Mouse (Mus musculus): ENCODE measurements around the gene Ugt1a1.

Gene Ugt1a1

DNA sequence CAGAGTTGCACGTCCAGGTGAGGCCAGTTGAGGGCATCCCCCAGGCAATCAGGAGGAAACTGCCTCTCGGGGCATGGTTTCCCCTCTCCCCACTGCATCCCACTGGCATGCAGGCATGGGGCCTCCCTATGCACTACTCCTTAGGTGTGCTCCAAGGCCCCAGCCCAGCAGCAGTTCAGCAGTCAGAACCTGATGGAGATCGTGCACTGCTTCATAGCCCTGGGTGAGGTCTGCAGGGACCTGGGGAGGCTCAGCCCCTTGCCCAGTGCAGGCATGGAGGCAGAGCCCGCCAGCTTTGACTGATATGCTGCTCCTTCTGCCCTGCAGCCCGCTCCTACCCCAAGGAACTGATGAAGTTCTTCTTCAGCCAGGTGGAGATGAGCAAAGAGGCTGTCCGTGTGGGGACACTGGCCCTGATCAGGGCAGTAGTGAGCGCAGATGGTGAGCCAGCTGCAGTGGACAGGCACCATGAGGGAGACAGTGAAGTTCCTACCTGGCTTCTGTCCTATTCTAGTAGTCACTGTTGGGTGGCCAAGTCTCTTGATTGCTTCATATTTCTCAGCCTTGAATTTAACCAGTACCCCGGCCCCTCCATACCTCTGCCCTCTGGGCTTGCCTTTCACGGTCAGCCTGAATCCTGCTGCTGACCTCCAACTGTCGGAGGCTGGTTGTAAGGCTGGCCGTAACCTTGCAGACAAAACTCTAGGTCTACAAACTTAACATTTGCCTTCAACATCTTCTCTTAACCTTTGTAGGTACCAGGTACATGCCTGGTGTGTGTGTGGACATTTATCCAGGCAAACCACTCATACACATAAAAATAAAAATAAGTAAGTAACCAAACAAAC, 23.5 kb downstream of the Ugt1a1 start:
- no peak for DNase-seq

DNA sequence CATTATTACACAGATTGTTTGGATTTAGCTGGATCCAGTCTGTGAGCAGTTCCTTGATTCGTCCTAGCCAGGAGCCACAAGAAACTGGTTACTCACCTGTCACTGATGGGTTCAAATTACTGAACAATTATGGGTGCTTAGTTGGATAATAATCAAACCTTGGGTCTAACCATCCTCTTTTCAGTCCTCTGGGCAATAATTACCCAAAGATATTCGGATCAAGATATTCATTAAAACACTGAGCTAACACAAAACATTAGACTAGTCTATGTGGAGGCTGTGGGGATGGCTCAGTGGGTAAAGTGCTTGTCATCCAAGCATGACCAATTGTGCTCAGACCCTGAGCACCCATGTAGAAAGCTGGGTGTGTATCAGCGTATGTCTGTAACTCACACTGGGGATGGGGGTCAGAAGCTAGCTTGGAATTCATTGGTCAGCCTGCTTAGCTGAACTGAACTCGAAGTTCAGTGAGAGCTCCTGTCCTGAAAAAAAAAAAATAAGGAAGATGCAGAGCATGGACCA, 24.2 kb downstream of the Ugt1a1 start:
- no peak for DNase-seq

DNA sequence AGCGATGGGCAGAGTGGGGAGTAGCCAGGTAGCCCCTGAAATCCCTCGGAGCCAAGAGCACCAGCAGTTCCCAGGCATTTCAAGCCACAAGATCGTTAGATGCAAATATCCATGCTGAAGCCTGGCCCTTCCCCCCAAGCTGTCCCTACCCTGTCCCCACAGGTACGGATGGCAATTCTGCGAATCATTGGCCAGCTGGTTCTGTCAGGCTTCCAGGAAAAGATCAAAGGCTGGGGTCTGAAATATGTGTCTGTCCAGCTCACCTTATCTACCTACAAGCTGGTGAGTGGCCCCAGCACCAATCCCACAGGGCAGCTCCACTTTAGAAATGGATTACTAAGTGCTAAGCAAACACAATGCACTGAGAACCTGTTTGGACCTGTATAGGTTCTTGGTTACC, 25.6 kb downstream of the Ugt1a1 start:
- DNase-seq: peak; percentile 48

DNA sequence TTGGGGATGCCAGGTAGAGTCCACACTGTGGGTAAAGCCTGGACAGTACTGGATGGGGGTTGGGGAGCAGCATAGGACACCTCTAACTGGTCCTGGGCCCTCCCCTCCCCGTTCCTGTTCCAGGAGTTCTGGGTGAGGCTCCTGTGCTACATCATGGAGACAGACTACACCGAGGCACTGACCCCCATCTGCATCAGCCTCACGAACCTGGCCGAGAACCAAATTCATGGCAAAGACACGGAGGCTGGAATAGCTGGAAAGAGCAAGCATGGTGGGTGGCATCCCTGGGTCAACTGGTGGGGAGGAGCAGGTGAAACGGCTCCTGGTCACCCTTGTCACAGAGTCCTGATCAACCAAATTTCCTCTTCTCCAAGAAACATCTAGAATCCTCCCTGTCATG, 27.0 kb downstream of the Ugt1a1 start:
- no peak for DNase-seq

DNA sequence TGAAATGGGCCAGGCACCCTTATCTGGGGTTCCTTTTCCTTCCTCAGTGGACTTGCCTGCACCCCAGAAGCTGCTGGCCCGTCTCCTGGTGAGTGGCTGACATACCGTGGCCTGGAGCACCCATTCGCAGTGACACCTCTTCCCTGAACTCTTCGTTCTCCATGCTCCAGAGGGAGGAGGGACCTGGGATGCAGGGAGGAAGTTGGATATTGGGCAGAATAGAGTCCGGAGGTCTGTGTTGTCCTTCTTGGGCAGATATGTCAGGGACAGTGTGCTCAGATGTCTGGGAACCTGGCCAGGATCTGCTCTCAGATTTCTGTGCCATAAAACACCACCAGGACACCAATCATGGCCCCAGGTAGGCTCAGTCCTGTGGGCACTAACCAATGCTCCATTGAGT, 28.3 kb downstream of the Ugt1a1 start:
- DNase-seq: no peak

DNA sequence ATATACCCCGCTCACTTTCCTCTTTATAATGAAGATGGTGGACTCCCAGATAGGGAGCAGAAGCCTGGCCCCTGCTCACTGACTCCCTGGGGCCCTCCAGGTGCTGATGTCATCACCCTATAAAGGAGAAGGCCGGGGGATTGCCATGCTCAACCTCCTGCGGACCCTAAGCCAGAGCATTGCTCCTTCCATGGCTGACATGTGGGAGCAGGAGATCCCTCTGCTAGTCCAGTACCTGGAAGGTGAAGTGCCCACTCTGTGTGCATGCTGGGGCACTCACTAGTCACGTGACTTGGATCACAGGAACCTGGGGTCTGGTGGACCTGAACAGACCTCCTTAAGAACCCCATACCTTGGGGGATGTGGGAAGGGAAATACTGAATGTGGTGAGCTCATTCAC, 28.8 kb downstream of the Ugt1a1 start:
- DNase-seq: no peak

DNA sequence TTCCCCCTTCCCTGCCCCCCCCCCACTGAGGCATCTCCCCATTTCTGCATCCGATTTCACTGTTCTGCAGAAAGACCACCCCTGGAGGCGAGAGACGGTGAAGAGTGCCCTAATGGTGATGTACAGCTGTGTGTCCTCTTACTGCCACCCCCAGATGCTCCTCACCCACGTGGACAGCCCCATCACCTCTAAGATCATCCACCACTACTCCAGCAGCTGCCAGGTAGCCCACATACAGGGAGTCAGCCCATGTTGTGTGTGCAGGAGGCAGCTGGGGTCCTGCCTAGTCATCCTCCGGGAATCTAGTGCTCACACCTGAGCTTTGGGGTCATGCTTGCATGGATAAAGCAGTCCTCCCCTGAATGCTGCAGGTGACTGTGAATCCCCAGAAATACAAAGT, 32.1 kb downstream of the Ugt1a1 start:
- no peak for DNase-seq

DNA sequence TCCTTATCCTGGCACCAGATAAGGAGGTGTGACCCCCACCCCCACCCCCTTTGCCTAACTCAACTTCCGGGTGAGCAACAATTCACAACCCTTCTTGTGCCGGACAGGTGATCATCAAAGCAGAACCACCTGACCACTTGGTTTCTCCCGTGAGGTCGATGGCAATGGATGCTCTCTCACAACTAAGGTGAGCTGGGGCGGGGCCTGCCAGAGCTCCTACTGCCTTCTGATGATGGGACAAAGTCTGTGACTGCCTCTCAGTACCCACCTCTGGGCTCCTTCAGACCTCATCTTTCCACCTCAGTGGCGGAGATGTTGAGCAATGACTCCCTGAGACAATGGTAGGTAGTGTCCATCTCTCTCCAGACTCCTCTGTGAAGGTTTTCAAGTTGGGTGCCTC, 34.1 kb downstream of the Ugt1a1 start:
- no peak for DNase-seq

DNA sequence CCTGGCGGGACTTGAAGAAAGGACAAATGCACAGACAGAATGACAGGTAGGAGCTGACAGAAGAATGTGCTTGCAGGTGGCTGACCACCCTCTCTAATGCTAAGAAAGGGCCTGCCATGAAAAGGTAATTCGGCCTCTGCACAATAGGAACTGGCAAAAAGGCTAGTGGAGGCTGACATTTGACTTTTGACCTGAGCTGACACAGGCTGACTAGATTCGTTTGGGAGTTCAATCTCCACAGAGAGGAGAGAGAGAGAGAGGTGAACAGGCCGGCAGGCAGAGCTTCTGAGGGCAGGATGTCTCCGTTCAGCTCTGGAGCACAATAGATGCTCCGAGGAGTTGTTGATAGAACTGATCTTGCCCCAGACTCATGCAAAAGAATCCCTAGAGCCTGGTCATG, 34.6 kb downstream of the Ugt1a1 start:
- no peak for DNase-seq

DNA sequence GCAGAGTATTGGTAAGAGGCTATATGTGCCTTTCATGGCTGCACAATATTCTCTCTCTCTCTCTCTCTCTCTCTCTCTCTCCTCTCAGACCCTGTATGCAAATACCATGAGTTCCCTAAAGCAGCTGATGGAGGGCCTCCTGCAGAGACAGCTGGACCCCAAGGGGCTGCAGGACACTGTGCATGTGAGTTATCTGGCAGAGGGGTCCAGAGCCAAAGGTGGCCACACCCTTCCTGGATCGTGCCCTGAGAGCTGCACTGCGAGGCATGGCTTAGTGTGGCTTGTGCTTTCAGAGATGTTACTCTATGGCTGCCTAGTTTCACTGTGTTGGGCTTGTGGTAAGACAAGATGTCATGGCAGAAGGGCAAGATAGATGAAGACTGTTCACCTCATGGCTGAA, 35.9 kb downstream of the Ugt1a1 start:
- DNase-seq: no peak

DNA sequence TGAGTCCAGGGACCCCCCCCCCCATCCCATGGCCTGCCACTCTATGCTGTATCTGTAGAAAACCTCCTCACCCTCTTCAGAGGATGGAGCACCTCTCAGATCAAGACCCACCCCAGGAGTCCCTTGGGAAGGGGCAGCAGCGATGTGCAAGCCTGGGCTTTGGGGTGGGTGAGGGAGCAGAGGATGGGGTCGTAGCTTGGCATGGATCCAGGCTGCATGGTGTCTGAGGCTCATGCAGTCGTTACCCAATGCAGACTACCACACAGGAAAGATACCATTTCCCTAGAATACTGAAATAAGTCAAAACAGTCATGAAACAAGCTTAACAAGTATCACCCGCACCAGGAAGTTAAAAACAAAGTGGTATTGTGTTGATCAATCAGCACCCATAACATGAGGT, 36.9 kb downstream of the Ugt1a1 start:
- DNase-seq: no peak

DNA sequence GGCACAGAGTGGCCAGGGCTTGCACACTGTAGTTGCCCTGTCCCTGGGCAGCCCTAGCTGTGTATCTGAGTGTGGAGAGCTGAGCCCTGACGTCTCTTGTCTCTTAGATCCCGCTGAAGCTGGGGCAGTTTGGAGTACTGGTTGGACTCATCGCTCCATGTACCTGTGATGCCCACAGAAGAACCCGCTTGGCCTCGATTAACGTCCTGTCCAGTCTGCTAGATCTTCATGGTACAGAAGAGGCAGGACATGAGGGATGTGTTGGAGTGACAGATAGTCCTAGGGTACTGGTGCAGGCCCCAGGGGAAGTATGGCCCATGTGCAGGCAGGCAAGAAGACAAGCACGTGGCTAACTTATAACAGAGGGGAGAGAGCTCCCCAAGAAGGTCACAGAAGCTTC, 37.8 kb downstream of the Ugt1a1 start:
- no peak for DNase-seq

DNA sequence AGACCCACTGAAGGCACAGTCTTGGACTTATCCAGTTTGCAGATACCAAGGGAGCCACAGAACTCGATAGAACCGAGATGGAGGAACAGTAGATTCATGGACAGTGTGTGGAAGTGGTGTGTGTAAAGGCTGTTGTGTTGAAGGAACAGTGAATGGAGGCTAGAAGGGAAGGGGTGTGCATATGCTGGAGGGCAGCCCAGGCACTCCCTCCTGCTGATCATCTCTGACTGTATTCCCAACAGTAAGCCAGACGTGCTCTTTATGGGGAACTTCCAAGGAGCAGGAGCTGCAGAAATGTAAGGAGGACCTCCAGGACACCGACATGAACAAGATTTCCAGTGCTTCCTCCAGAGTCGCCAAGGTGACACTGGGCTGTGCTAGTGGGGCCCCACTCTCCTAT, 38.3 kb downstream of the Ugt1a1 start:
- no peak for DNase-seq

DNA sequence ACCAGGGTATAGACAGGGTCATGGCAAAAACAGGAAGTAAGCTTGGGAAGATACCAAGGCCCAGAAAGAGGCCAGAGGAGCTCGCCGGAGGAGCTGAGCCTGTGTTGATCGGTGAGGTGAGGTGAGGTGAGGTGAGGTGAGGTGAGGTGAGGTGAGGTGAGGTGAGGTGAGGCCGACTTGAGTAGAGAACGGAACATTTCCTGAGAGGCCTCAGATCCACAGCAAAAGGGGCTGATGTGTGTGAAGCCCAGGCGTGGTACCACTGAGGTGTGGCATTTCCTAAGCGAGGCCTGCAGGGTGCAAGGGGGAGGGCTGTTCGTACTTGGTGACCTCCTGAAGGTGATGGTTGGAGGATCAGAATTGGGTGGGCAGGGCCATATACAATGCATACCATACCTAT, 41.3 kb downstream of the Ugt1a1 start:
- DNase-seq: no peak

DNA sequence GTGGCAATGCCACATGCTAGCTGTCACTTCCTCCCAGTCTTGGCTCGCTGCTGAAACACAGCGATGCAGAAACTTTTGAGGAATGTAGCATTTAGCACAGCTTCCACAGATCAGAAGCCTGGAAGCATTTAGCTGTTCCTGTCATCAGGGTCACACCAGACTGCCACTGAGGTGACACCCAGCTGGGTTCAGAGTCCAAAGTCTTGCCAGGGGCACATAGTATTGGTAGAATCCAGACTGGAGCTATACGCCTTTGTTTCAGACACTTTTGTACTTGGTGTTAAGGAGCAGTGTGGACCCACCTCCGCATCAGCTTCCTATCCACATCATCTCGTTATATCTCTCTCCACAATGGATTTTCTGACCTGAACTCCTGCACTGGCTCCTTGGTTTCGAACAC, 41.8 kb downstream of the Ugt1a1 start:
- no peak for DNase-seq

DNA sequence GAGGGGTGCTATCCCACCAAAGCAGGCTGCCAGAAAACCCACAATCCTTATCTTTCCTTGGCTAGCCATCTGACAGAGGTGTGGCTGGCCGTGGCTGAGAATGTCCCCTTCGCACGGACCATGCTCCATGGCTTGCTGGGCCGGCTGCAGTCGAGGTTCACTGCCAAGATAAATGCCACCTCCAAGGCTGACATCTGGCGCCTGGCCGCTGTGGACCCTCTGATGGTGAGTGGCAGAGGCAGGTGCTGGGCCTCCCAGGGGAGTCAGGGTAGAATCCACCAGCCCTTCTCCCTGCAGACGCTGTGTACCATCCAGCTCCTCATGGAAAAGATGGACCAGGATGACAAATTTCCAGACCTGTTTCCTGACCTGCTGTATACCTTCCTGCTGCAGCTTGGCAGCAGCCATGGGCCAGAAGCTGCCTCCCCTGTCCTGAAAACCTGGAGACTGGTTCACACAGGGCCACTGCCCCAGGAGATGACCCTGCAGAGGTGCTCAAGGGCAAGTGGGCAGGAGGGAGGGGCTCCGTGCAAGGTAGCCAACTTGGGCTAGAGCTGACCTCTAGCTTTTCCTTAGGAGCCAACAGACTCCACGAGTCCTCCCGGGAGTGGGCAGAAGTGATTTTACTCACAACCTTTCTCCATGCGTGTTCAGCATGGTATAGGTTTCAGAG, 43.2 kb downstream of the Ugt1a1 start:
- DNase-seq: no peak

DNA sequence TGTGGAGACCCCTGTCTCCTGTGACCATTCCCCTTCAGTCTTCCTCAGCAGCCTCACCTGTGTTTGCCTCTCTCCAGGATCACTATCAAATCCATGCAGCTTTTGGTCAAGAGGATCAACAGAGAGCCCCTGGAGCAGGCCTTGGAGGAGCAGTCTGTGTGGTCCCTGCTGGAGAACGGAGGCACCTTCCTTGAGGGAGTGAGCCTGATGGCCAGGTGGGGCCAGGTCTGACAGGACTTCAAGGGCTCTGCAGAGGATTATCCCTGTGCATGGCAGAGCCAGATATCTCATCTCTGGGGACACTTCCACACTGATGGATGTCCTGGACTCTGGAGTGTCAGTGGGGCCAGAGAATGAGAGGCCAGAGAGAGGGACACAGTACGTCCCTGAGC, 43.7 kb downstream of the Ugt1a1 start:
- DNase-seq: no peak

DNA sequence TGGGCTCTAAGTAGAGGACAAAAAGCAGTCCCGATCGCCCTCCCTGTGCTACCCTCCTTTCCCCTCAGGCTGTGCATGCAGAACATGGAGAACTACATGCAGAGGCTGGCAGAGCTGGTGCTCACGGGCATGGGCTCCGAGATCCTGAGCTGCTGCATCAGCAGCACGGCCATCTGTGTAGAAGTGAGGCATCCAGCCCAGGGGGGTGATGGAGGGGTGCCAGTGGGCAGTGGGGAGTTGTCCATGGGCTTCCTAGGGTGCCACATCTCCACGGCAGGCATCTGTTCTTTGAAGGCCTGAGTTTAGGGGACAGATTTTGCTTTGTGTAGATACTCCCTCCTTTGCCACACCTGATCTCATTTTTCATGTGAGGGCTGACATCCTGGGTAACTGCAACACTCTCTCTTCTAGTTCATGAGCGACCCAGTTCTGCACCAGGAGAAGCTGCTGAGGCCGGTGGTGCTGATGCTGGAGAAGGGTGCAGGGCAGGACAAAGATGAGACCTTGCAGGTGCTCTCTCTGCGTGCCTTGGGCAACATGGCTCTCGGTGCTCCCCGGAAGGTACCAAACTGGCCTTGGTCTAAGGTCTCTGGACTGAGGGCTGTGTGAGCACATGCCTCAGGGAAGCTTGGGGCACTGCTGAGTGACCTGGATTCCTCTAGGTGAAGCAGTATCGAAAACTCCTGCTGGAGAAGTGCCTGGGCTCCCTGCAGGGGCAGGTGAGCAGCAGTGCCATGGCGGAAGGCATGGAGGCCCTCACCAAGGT, 44.4 kb downstream of the Ugt1a1 start:
- DNase-seq: no peak

DNA sequence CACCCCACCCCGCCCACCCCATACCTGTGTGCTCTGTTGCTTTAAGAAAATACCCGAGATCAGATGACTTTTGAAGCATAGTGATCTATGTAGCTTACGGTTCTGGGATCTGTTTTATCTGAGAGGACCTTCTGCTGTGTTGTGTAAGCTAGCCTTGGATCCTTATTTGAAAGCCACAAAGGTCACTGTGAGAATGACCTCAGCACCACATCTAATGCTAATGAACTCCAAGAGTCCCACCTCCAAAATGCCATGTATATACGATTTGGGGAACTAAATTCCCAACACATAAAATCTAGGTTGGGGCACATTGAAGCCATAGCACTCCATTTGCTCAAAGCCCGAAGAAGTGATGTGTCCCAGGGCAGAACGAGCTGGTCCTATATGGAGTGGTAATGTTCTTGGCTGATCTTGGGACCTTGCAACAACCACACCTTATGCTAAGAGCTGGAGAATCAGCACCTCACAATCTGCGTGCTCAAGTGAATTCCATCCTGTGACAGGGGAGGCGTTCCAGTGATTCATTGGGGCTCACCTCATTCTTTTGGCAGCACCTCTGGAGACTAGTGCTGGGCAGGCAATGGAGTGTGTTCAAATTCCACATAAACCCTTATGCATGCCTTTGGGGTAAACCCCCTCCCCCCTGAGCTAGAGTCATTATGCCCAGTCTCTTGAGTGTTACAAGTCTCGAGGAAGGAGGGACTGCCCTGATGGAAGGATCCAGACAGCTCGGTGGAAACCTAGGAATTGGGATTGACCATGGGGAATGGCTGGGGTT, 45.3 kb downstream of the Ugt1a1 start:
- no peak for DNase-seq

DNA sequence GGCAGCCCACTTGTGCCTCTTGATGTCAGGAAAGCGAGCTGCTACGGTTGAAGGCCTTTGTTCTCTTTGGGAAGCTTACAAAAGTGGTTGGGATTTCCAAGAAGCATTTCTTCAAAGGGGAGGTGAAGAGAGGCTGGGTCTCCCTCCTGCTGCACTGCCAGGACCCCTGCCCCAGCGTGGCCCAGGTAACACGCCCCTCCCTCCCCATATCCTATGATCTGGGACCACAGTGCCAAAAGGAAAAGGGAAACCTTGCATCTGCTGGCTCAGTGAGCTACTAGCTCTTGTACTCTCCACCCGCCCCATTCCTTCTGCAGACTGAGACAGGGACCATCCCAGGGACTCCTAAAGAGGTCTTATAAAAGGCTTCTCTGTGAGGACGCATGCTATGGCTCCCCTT, 45.9 kb downstream of the Ugt1a1 start:
- DNase-seq: no peak

DNA sequence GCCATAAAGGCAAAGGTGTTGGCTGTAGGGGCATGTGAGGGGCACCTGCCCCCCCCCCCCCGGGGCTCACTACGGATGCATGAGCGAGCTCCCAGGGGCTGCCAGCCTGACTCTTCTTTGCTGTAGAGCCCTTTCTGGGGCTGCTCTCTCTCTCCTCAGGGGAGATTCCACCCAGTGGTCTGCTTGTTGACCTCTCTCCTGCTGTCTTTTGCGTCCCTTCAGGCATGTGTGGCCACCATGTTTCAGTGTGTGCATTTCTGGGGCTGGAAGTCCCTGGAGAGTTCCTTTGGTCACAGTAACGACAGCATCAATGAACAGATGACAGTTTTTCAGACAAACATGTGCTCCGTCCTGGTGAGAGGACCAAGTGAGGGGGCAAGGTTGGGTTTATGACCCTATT, 46.6 kb downstream of the Ugt1a1 start:
- no peak for DNase-seq

DNA sequence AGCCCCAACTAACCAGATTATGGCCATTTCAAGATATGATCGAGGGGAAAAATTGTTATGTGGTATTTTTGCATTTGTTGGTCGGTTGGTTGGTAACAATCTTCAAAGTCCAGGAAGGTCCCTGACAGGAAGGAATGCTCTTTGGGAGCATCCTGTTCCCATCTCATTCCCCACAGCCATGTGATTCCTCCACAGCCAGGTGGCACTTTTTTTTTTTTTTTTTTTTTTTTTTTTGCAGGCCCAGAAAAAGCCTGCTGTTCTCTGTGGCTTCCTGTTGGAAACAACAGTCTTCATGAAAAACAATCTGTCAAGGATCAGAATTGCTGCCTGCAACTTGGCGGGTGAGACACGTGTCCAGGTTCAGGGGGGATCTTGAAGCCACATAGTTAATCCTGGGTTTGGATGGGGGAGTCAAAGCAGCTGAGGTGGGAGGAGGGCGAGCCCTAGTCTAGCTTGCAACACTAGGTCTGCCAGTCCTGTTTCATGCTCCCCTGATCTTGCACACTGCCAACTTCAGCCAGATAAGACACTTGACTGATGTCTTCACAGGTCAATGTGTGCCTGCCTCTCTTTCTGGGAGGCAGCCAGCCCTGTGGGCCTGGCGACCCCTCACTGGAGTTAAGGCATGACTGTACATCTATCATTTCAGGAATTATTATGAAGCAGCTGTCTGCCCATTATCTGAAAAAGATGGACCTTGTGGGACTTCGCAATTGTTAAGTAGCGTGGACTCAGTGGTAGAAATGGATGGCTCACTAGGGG, 47.3 kb downstream of the Ugt1a1 start:
- DNase-seq: no peak

All from lung, postnatal 36 days (tissue).